Mouse (Mus musculus): ENCODE measurements around the gene Ccdc38.
"Not testable (repeated sequence)": the region's sequence is repeated elsewhere in the genome, so short reads cannot be mapped to it uniquely, and the experiment has no call there.

The Ccdc38 gene

GRCm38 (mm10) chr10:93548991-93549390 is 8.6 kb downstream of the Ccdc38 start:
- peak; percentile 52 for DNase-seq (ENCODE audit: low read depth, low spot score)

- no peak for DNase-seq (ENCODE audit: low read depth, low spot score)
Observed at GRCm38 (mm10) chr10:93549821-93550220, 9.4 kb downstream of the Ccdc38 start.

GRCm38 (mm10) chr10:93552596-93552995 is 12.2 kb downstream of the Ccdc38 start:
- DNase-seq (ENCODE audit: low read depth, low spot score), result no peak

GRCm38 (mm10) chr10:93557971-93558370 is 17.5 kb downstream of the Ccdc38 start:
- not testable (repeated sequence) for DNase-seq (ENCODE audit: low read depth, low spot score)

GRCm38 (mm10) chr10:93559786-93560185 is 19.4 kb downstream of the Ccdc38 start:
- no peak for DNase-seq (ENCODE audit: low read depth, low spot score)

- DNase-seq (ENCODE audit: low read depth, low spot score), result no peak
Observed at GRCm38 (mm10) chr10:93564518-93565090, 24.2 kb downstream of the Ccdc38 start.

- DNase-seq (ENCODE audit: low read depth, low spot score), result no peak
Observed at GRCm38 (mm10) chr10:93567066-93567465, 26.6 kb downstream of the Ccdc38 start.

- no peak for DNase-seq (ENCODE audit: low read depth, low spot score)
Observed at GRCm38 (mm10) chr10:93567841-93568566, 27.6 kb downstream of the Ccdc38 start.

GRCm38 (mm10) chr10:93568671-93569070 is 28.2 kb downstream of the Ccdc38 start:
- no peak for DNase-seq (ENCODE audit: low read depth, low spot score)

- DNase-seq (ENCODE audit: low read depth, low spot score), result no peak
Observed at GRCm38 (mm10) chr10:93572209-93572608, 31.8 kb downstream of the Ccdc38 start.

GRCm38 (mm10) chr10:93574966-93575365 is 34.5 kb downstream of the Ccdc38 start:
- DNase-seq (ENCODE audit: low read depth, low spot score), result no peak

GRCm38 (mm10) chr10:93575960-93576359 is 35.5 kb downstream of the Ccdc38 start:
- DNase-seq (ENCODE audit: low read depth, low spot score), result no peak

GRCm38 (mm10) chr10:93577271-93577886 is 36.9 kb downstream of the Ccdc38 start:
- DNase-seq (ENCODE audit: low read depth, low spot score), result peak; percentile 61

GRCm38 (mm10) chr10:93588796-93589195 is 48.4 kb downstream of the Ccdc38 start:
- DNase-seq (ENCODE audit: low read depth, low spot score), result no peak

- DNase-seq (ENCODE audit: low read depth, low spot score), result peak; percentile 96
Observed at GRCm38 (mm10) chr10:93589281-93589848, 48.9 kb downstream of the Ccdc38 start, which contains the start of gene Snrpf. Snrpf (minus strand) TSS chr10:93589706.

- no peak for DNase-seq (ENCODE audit: low read depth, low spot score)
Observed at GRCm38 (mm10) chr10:93592456-93592855, 52.0 kb downstream of the Ccdc38 start.

GRCm38 (mm10) chr10:93594022-93594482 is 53.6 kb downstream of the Ccdc38 start:
- peak; percentile 65 for DNase-seq (ENCODE audit: low read depth, low spot score)

- DNase-seq (ENCODE audit: low read depth, low spot score), result no peak
Observed at GRCm38 (mm10) chr10:93595831-93596230, 55.4 kb downstream of the Ccdc38 start.

- no peak for DNase-seq (ENCODE audit: low read depth, low spot score)
Observed at GRCm38 (mm10) chr10:93596641-93597040, 56.2 kb downstream of the Ccdc38 start.

GRCm38 (mm10) chr10:93602309-93602708 is 61.9 kb downstream of the Ccdc38 start:
- DNase-seq (ENCODE audit: low read depth, low spot score), result no peak

- DNase-seq (ENCODE audit: low read depth, low spot score), result no peak
Observed at GRCm38 (mm10) chr10:93603256-93603655, 62.8 kb downstream of the Ccdc38 start.

- no peak for DNase-seq (ENCODE audit: low read depth, low spot score)
Observed at GRCm38 (mm10) chr10:93606326-93606725, 65.9 kb downstream of the Ccdc38 start.

Measured in retina, adult 2 months (tissue).